Mouse (Mus musculus) testis, adult 2 months (tissue): ENCODE results near the gene Ppp1r1b.

Source experiments
- CTCF ChIP-seq: fragments of 200-500 bp; IDR thresholded peaks from 2 replicates; pipeline ENCODE4 v1.5.1; 2012; ENCODE audit warnings: low read depth, mild to moderate bottlenecking, inconsistent platforms, low read length, moderate library complexity; ENCODE audit not compliant: control insufficient read depth, insufficient read depth, insufficient replicate concordance
- POLR2A ChIP-seq: fragments of 200-500 bp; IDR thresholded peaks from 2 replicates; pipeline ENCODE4 v1.6.1; 2012; ENCODE audit warnings: low read depth, mild to moderate bottlenecking, inconsistent platforms, low read length, moderate library complexity; ENCODE audit not compliant: control insufficient read depth

- TF ChIP-seq CTCF: no peak
- no peak for TF ChIP-seq POLR2A
Observed at GRCm38 (mm10) chr11:98323136-98323866, 24.9 kb upstream of the Ppp1r1b start.
